Mouse (Mus musculus) CD4-positive naive resting alpha-beta T cell, adult 76 days (primary cell): ENCODE results near the gene Fzd1. TPM values are rescaled to one million over a fixed set of nuclear protein-coding genes. Genes with fewer than 3 reads are reported as not detected.

ENCODE experiments used
- total RNA-seq: library from RNA; stranded (reverse); gene quantifications from one replicate; pipeline ENCODE4 v1.2.4, GENCODE M21; 2023

Fzd1 gene
- not detected for total RNA-seq

GRCm38 (mm10) chr5:4757902-4758301 lies at the start of gene Fzd1:
Fzd1 (minus strand) TSS chr5:4758035.

